Mouse (Mus musculus): ENCODE results near the gene Cacnb1. TPM values are rescaled to one million over a fixed set of nuclear protein-coding genes. Genes with fewer than 3 reads are reported as not detected.

Cacnb1 gene
- polyA plus RNA-seq, 2 experiments = 0.38 TPM; not detected in 1

DNA sequence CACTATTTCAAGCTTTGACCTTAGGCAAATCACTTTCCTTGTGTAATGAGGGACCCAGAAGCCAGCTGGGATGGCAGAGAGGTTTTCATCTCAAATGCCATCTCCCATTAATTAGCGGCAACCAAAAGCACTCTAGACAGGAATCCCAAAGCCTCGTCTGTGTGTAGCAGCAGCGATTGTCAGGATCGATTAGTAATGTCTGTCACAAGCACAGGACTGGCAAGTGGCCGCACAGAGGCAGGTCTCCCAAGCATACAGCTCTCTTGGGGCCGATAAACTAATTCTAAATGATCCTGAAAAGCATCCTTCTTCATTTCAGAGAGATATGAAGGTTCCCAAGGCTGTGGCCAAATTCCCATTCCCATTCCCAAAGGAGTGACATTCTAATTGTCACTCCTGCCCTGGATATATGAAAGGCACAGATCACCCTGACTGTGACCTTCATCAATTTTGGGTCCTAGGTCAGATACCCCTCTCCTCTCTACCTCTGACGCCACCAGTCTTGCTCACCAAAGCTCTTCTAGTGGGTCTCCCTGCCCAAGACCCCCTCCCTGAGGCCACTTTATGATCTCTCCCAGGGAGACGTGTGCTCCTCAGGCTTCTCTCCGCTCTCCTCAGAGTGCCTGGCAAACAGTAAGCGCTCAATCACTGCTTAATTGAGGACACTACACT, 42.9 kb downstream of the Cacnb1 start:
- H3K9me3 ChIP-seq (ENCODE audit: control insufficient read depth, low read length) = no peaks in the 10 kb centered on the region
- H3K27me3 ChIP-seq (ENCODE audit: control insufficient read depth, insufficient read depth, low read length) = peaks cover 2% of the 10 kb centered on the region
- no peak for ATAC-seq (ENCODE audit: insufficient read depth)
- 59% methylated on average over 10 of the region's 10 CpGs for WGBS (ENCODE audit: insufficient replicate concordance)
- no peaks in the 10 kb centered on the region for H3K36me3 ChIP-seq (replicated peaks; ENCODE audit: control insufficient read depth, insufficient read depth, low read depth)
- DNase-seq (ENCODE audit: low read depth in 3 of 3, low spot score in 3 of 3) = no peak
- no peak overlapping the region for H3K4me3 ChIP-seq (ENCODE audit: insufficient read depth in 1 of 2, low read depth in 2 of 2, low read length in 2 of 2)
- H3K27ac ChIP-seq = no peak overlapping the region
- no peaks in the 10 kb centered on the region for H3K4me1 ChIP-seq (replicated peaks; ENCODE audit: control insufficient read depth in 2 of 2, insufficient read depth in 2 of 2, low read length in 1 of 2)
- no peak overlapping the region for H3K4me2 ChIP-seq (ENCODE audit: low read depth)
- TF ChIP-seq CTCF (IDR thresholded peaks at IDR 0.05; ENCODE audit: low read depth) (no peak), EP300 (IDR thresholded peaks at IDR 0.05; ENCODE audit: low read depth) (no peak)
- H3K9ac ChIP-seq (replicated peaks) = no peak overlapping the region

- no peak overlapping the region for H3K4me2 ChIP-seq (ENCODE audit: low read depth)
- no peaks in the 10 kb centered on the region for H3K9me3 ChIP-seq (ENCODE audit: control insufficient read depth, low read length)
- DNase-seq (ENCODE audit: low read depth in 3 of 3, low spot score in 3 of 3) (no peak), ATAC-seq (ENCODE audit: insufficient read depth) (no peak)
- no peak overlapping the region for H3K27ac ChIP-seq
- no peak overlapping the region for H3K9ac ChIP-seq (replicated peaks)
- TF ChIP-seq EP300 (IDR thresholded peaks at IDR 0.05; ENCODE audit: low read depth) (no peak), CTCF (IDR thresholded peaks at IDR 0.05; ENCODE audit: low read depth) (no peak)
- 70% methylated on average over 13 of the region's 13 CpGs for WGBS (ENCODE audit: insufficient replicate concordance)
- no peaks in the 10 kb centered on the region for H3K36me3 ChIP-seq (replicated peaks; ENCODE audit: control insufficient read depth, insufficient read depth, low read depth)
- no peaks in the 10 kb centered on the region; the same call in 1 of the 2 replicates for H3K27me3 ChIP-seq (ENCODE audit: control insufficient read depth, insufficient read depth, low read length)
- no peaks in the 10 kb centered on the region for H3K4me1 ChIP-seq (replicated peaks; ENCODE audit: control insufficient read depth in 2 of 2, insufficient read depth in 2 of 2, low read length in 1 of 2)
- H3K4me3 ChIP-seq (ENCODE audit: insufficient read depth in 1 of 2, low read depth in 2 of 2, low read length in 2 of 2) = no peak overlapping the region
Measured at GRCm38 (mm10) chr11:97978392-97978791, 44.4 kb downstream of the Cacnb1 start.

- Histone ChIP-seq H3K4me2 (ENCODE audit: low read depth) (no peak overlapping the region), H3K9me3 (ENCODE audit: control insufficient read depth, low read length) (no peaks in the 10 kb centered on the region), H3K4me1 (replicated peaks; ENCODE audit: control insufficient read depth in 2 of 2, insufficient read depth in 2 of 2, low read length in 1 of 2) (no peaks in the 10 kb centered on the region), H3K27me3 (ENCODE audit: control insufficient read depth, insufficient read depth, low read length) (no peaks in the 10 kb centered on the region; the same call in 1 of the 2 replicates), H3K4me3 (ENCODE audit: insufficient read depth in 1 of 2, low read depth in 2 of 2, low read length in 2 of 2) (no peak overlapping the region), H3K27ac (no peak overlapping the region), H3K9ac (replicated peaks) (no peak overlapping the region), H3K36me3 (replicated peaks; ENCODE audit: control insufficient read depth, insufficient read depth, low read depth) (no peaks in the 10 kb centered on the region)
- WGBS (ENCODE audit: insufficient replicate concordance) = 55% methylated on average over 5 of the region's 5 CpGs
- ATAC-seq (ENCODE audit: insufficient read depth) (no peak), DNase-seq (ENCODE audit: low read depth in 3 of 3, low spot score in 3 of 3) (no peak)
- TF ChIP-seq EP300 (IDR thresholded peaks at IDR 0.05; ENCODE audit: low read depth) (no peak), CTCF (IDR thresholded peaks at IDR 0.05; ENCODE audit: low read depth) (no peak)
Measured at GRCm38 (mm10) chr11:97977797-97978196, 45.0 kb downstream of the Cacnb1 start.

DNA sequence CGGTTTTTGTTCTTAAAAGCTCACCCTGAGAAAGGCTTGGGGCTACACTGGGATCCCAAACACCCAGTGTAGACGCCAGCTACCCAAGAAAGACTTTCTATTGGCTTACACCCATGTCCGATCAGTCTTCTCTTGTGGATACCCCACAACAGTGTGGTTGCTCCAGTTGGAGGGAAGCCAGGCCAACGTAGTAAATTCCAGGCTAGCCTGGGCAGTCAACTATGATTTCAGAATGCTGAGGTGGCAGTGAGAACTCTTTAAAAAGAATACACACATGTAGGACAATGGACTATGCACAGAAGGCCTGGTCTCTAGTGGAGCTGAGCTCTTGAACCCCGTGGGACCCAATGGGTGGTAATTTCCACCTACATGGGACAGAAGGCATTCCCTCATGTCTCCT, 48.1 kb downstream of the Cacnb1 start:
- H3K4me3 ChIP-seq (ENCODE audit: insufficient read depth in 1 of 2, low read depth in 2 of 2, low read length in 2 of 2) = no peak overlapping the region
- WGBS (ENCODE audit: insufficient replicate concordance) = 61% methylated on average over 5 of the region's 5 CpGs
- H3K4me1 ChIP-seq (replicated peaks; ENCODE audit: control insufficient read depth in 2 of 2, insufficient read depth in 2 of 2, low read length in 1 of 2) = no peaks in the 10 kb centered on the region
- ATAC-seq (ENCODE audit: insufficient read depth) (no peak), DNase-seq (ENCODE audit: low read depth in 3 of 3, low spot score in 3 of 3) (no peak)
- TF ChIP-seq EP300 (IDR thresholded peaks at IDR 0.05; ENCODE audit: low read depth) (no peak), CTCF (IDR thresholded peaks at IDR 0.05; ENCODE audit: low read depth) (no peak)
- H3K27me3 ChIP-seq (ENCODE audit: control insufficient read depth, insufficient read depth, low read length) = no peaks in the 10 kb centered on the region
- H3K4me2 ChIP-seq (ENCODE audit: low read depth) = no peak overlapping the region
- no peaks in the 10 kb centered on the region for H3K36me3 ChIP-seq (replicated peaks; ENCODE audit: control insufficient read depth, insufficient read depth, low read depth)
- H3K27ac ChIP-seq = no peak overlapping the region
- no peak overlapping the region for H3K9ac ChIP-seq (replicated peaks)
- no peaks in the 10 kb centered on the region for H3K9me3 ChIP-seq (ENCODE audit: control insufficient read depth, low read length)

- no peak for ATAC-seq (ENCODE audit: insufficient read depth)
- H3K9ac ChIP-seq (replicated peaks) = no peak overlapping the region
- no peaks in the 10 kb centered on the region for H3K9me3 ChIP-seq (ENCODE audit: control insufficient read depth, low read length)
- H3K4me3 ChIP-seq (ENCODE audit: insufficient read depth in 1 of 2, low read depth in 2 of 2, low read length in 2 of 2) = no peak overlapping the region
- DNase-seq (ENCODE audit: low read depth in 3 of 3, low spot score in 3 of 3) = no peak
- WGBS (ENCODE audit: insufficient replicate concordance) = 77% methylated on average over 5 of the region's 5 CpGs
- TF ChIP-seq EP300 (IDR thresholded peaks at IDR 0.05; ENCODE audit: low read depth) = no peak
- no peak for TF ChIP-seq CTCF (IDR thresholded peaks at IDR 0.05; ENCODE audit: low read depth)
- no peaks in the 10 kb centered on the region for H3K36me3 ChIP-seq (replicated peaks; ENCODE audit: control insufficient read depth, insufficient read depth, low read depth)
- H3K4me1 ChIP-seq (replicated peaks; ENCODE audit: control insufficient read depth in 2 of 2, insufficient read depth in 2 of 2, low read length in 1 of 2) = no peaks in the 10 kb centered on the region
- no peak overlapping the region for H3K4me2 ChIP-seq (ENCODE audit: low read depth)
- H3K27ac ChIP-seq = no peak overlapping the region
- no peaks in the 10 kb centered on the region for H3K27me3 ChIP-seq (ENCODE audit: control insufficient read depth, insufficient read depth, low read length)
Measured at GRCm38 (mm10) chr11:97974141-97974540, 48.7 kb downstream of the Cacnb1 start.

Measured in liver, embryonic 14.5 days (tissue).